Mouse (Mus musculus) intestine, embryonic 16.5 days (tissue): Measurements from ENCODE around the gene Gsap. TPM values are rescaled to one million over a fixed set of nuclear protein-coding genes. Genes with fewer than 3 reads are reported as not detected.

ENCODE experiments used
- ATAC-seq: fragments of 200-750 bp; cut with Nextera tagmentation; 2 replicates; pipeline ENCODE4 v1.8.0; 2017; ENCODE audit warnings: moderate TSS enrichment, moderate library complexity
- H3K27ac ChIP-seq: fragments of 300-500 bp; sonication (generic); 2 replicates; pipeline ENCODE4 v1.5.1; 2014; ENCODE audit warnings: mild to moderate bottlenecking, low read length
- H3K27me3 ChIP-seq: fragments of 300-500 bp; sonication (generic); replicated peaks from 2 replicates; pipeline ENCODE4 v1.6.1; 2014; ENCODE audit warnings: low read length, control low read depth, mixed read lengths; ENCODE audit not compliant: control insufficient read depth, insufficient read depth
- H3K36me3 ChIP-seq: fragments of 300-500 bp; sonication (generic); 2 replicates; pipeline ENCODE4 v1.6.1; 2014; ENCODE audit warnings: low read length, control low read depth; ENCODE audit not compliant: control insufficient read depth, insufficient read depth
- H3K4me1 ChIP-seq: fragments of 300-500 bp; sonication (generic); 2 replicates; pipeline ENCODE4 v1.6.1; 2014; ENCODE audit warnings: low read length, control low read depth, mixed read lengths; ENCODE audit not compliant: control insufficient read depth, insufficient read depth
- H3K4me2 ChIP-seq: fragments of 300-500 bp; sonication (generic); 2 replicates; pipeline ENCODE4 v1.6.1; 2014; ENCODE audit warnings: low read depth, low read length, control low read depth
- H3K4me3 ChIP-seq: fragments of 300-500 bp; sonication (generic); 2 replicates; pipeline ENCODE4 v1.5.1; 2014; ENCODE audit warnings: mild to moderate bottlenecking, low read length
- H3K9ac ChIP-seq: fragments of 300-500 bp; sonication (generic); 2 replicates; pipeline ENCODE4 v1.6.1; 2014; ENCODE audit warnings: low read depth, low read length
- H3K9me3 ChIP-seq: fragments of 300-500 bp; sonication (generic); 2 replicates; pipeline ENCODE4 v1.6.1; 2016; ENCODE audit warnings: low read length, control low read depth; ENCODE audit not compliant: control insufficient read depth
- WGBS: fragments of 180-500 bp; shearing (Covaris S2); extraction: QIAGEN DNeasy Blood & Tissue Kit; methylation state at CpG from one replicate; pipeline ENCODE4 v1.1.7; 2014; 5-methylcytosine and 5-hydroxymethylcytosine counted together
- polyA plus RNA-seq: library from polyadenylated mRNA; unstranded; fragments of >200 nt; fragmentation: Nextera tagmentation; extraction: Ambion mirVana; gene quantifications from 2 replicates; pipeline ENCODE4 v1.2.1, GENCODE M21; 2015

Gene Gsap
- polyA plus RNA-seq, 1 experiment from 2014 or later, result 2.0 TPM

- ATAC-seq, result no peak
- no peak overlapping the region for H3K27ac ChIP-seq
- no peak overlapping the region for H3K9ac ChIP-seq
- 89% methylated on average over 3 of the region's 3 CpGs for WGBS
- H3K4me1 ChIP-seq, result no peaks in the 10 kb centered on the region
- no peak overlapping the region for H3K4me3 ChIP-seq
- H3K4me2 ChIP-seq, result no peak overlapping the region
- H3K9me3 ChIP-seq, result no peaks in the 10 kb centered on the region
- no peaks in the 10 kb centered on the region for H3K27me3 ChIP-seq
- no peaks in the 10 kb centered on the region for H3K36me3 ChIP-seq
Measured at GRCm38 (mm10) chr5:21204157-21204556, 18.1 kb downstream of the Gsap start.

- ATAC-seq, result no peak
- Histone ChIP-seq H3K36me3 (no peaks in the 10 kb centered on the region), H3K9ac (no peak overlapping the region), H3K27me3 (no peaks in the 10 kb centered on the region), H3K9me3 (no peaks in the 10 kb centered on the region), H3K27ac (no peak overlapping the region), H3K4me3 (no peak overlapping the region), H3K4me2 (no peak overlapping the region), H3K4me1 (no peaks in the 10 kb centered on the region)
- 85% methylated on average over 4 of the region's 4 CpGs for WGBS
Measured at GRCm38 (mm10) chr5:21206014-21206413, 20.0 kb downstream of the Gsap start.

GRCm38 (mm10) chr5:21211406-21211805, 25.4 kb downstream of the Gsap start:
- no peaks in the 10 kb centered on the region for H3K9me3 ChIP-seq
- no peaks in the 10 kb centered on the region for H3K27me3 ChIP-seq
- no peak overlapping the region for H3K9ac ChIP-seq
- H3K36me3 ChIP-seq, result no peaks in the 10 kb centered on the region
- 81% methylated on average over 1 of the region's 1 CpGs for WGBS
- no peak overlapping the region for H3K4me2 ChIP-seq
- no peaks in the 10 kb centered on the region for H3K4me1 ChIP-seq
- H3K4me3 ChIP-seq, result no peak overlapping the region
- H3K27ac ChIP-seq, result no peak overlapping the region
- ATAC-seq, result no peak

- ATAC-seq, result no peak
- Histone ChIP-seq H3K27me3 (no peaks in the 10 kb centered on the region), H3K4me2 (no peak overlapping the region), H3K4me3 (no peak overlapping the region), H3K4me1 (no peaks in the 10 kb centered on the region), H3K36me3 (no peaks in the 10 kb centered on the region), H3K9ac (no peak overlapping the region), H3K27ac (no peak overlapping the region), H3K9me3 (no peaks in the 10 kb centered on the region)
- WGBS, result 86% methylated on average over 3 of the region's 3 CpGs
Measured at GRCm38 (mm10) chr5:21212933-21213332, 26.9 kb downstream of the Gsap start.

GRCm38 (mm10) chr5:21213801-21214200, 27.7 kb downstream of the Gsap start:
- Histone ChIP-seq H3K9me3 (no peaks in the 10 kb centered on the region), H3K4me1 (no peaks in the 10 kb centered on the region), H3K9ac (no peak overlapping the region), H3K4me2 (no peak overlapping the region), H3K27ac (no peak overlapping the region), H3K36me3 (no peaks in the 10 kb centered on the region), H3K4me3 (no peak overlapping the region), H3K27me3 (no peaks in the 10 kb centered on the region)
- ATAC-seq, result no peak
- WGBS, result 84% methylated on average over 5 of the region's 5 CpGs

- WGBS, result 56% methylated on average over 14 of the region's 14 CpGs
- Histone ChIP-seq H3K4me3 (no peak overlapping the region), H3K27ac (no peak overlapping the region), H3K4me1 (no peaks in the 10 kb centered on the region), H3K4me2 (no peak overlapping the region), H3K27me3 (no peaks in the 10 kb centered on the region), H3K36me3 (no peaks in the 10 kb centered on the region), H3K9me3 (no peaks in the 10 kb centered on the region), H3K9ac (no peak overlapping the region)
- ATAC-seq, result no peak
Measured at GRCm38 (mm10) chr5:21217453-21218294, 31.6 kb downstream of the Gsap start.

GRCm38 (mm10) chr5:21232876-21233275, 46.8 kb downstream of the Gsap start:
- Histone ChIP-seq H3K27me3 (no peaks in the 10 kb centered on the region), H3K36me3 (no peaks in the 10 kb centered on the region), H3K4me1 (no peaks in the 10 kb centered on the region), H3K4me3 (no peak overlapping the region), H3K9ac (no peak overlapping the region), H3K4me2 (no peak overlapping the region), H3K9me3 (no peaks in the 10 kb centered on the region), H3K27ac (no peak overlapping the region)
- 90% methylated on average over 6 of the region's 6 CpGs for WGBS
- no peak for ATAC-seq

- H3K4me3 ChIP-seq, result no peak overlapping the region
- H3K27ac ChIP-seq, result no peak overlapping the region
- no peaks in the 10 kb centered on the region for H3K36me3 ChIP-seq
- no peak for ATAC-seq
- no peak overlapping the region for H3K9ac ChIP-seq
- H3K4me2 ChIP-seq, result no peak overlapping the region
- H3K4me1 ChIP-seq, result no peaks in the 10 kb centered on the region
- H3K9me3 ChIP-seq, result no peaks in the 10 kb centered on the region
- H3K27me3 ChIP-seq, result no peaks in the 10 kb centered on the region
- 85% methylated on average over 1 of the region's 1 CpGs for WGBS
Measured at GRCm38 (mm10) chr5:21244575-21244974, 58.5 kb downstream of the Gsap start.

- Histone ChIP-seq H3K9ac (no peak overlapping the region), H3K36me3 (no peaks in the 10 kb centered on the region), H3K9me3 (no peaks in the 10 kb centered on the region), H3K27me3 (no peaks in the 10 kb centered on the region), H3K4me2 (no peak overlapping the region), H3K4me1 (no peaks in the 10 kb centered on the region), H3K4me3 (no peak overlapping the region), H3K27ac (no peak overlapping the region)
- ATAC-seq, result no peak
- 75% methylated on average over 1 of the region's 1 CpGs for WGBS
Measured at GRCm38 (mm10) chr5:21245241-21245640, 59.2 kb downstream of the Gsap start.

- H3K9me3 ChIP-seq, result no peaks in the 10 kb centered on the region
- H3K4me2 ChIP-seq, result no peak overlapping the region
- no peaks in the 10 kb centered on the region for H3K4me1 ChIP-seq
- no peaks in the 10 kb centered on the region for H3K27me3 ChIP-seq
- no peaks in the 10 kb centered on the region for H3K36me3 ChIP-seq
- no peak overlapping the region for H3K9ac ChIP-seq
- no peak for ATAC-seq
- H3K4me3 ChIP-seq, result no peak overlapping the region
- WGBS, result 71% methylated on average over 6 of the region's 6 CpGs
- H3K27ac ChIP-seq, result no peak overlapping the region
Measured at GRCm38 (mm10) chr5:21246794-21247193, 60.7 kb downstream of the Gsap start.
